Mouse (Mus musculus) Patski (cell line): ENCODE measurements around the gene Enox1. TPM values are rescaled to one million over a fixed set of nuclear protein-coding genes. Genes with fewer than 3 reads are reported as not detected.
A peak's percentile ranks its signal among the peaks of the same experiment; 100 is the strongest.
"Not testable (repeated sequence)": the region's sequence is repeated elsewhere in the genome, so short reads cannot be mapped to it uniquely, and the experiment has no call there.

Experiments
- ATAC-seq: fragments of 100-300 bp; one replicate; pipeline ENCODE4 v1.8.0; 2021
- CTCF ChIA-PET: fragments of 350-600 bp; sonication (Branson Sonifier 250); formaldehyde crosslinking; loops from one replicate; lab custom pipeline; 2022; ENCODE audit warnings: inconsistent platforms; lab: Charles Lee
- POLR2A ChIA-PET: fragments of 350-600 bp; sonication (Branson Sonifier 250); formaldehyde crosslinking; loops from one replicate; lab custom pipeline; 2022; ENCODE audit warnings: antibody characterized with exemption, inconsistent platforms; lab: Charles Lee
- DNase-seq: peaks from one replicate; pipeline ENCODE4 v3.0.0-alpha.2; 2011; ENCODE audit warnings: low read depth, low spot score
- H3K27me3 ChIP-seq: fragments of 371-371 bp; one replicate; pipeline ENCODE4 v1.5.1; 2021
- CTCF ChIP-seq: fragments of 100-300 bp; IDR thresholded peaks from one replicate; pipeline ENCODE4 v1.5.1; 2021
- in situ Hi-C: fragments of 300-500 bp; cut with MboI; formaldehyde crosslinking; loops from 3 replicates; pipeline ENCODE4 v1.11.1; 2018; ENCODE audit warnings: low pct_unique_long_range_greater_than_20kb, mixed read lengths
- polyA plus RNA-seq: library from polyadenylated mRNA; unstranded; gene quantifications from one replicate; pipeline ENCODE4 v1.2.3, GENCODE M21; 2021

The Enox1 gene
- polyA plus RNA-seq, result 2.4 TPM

DNA sequence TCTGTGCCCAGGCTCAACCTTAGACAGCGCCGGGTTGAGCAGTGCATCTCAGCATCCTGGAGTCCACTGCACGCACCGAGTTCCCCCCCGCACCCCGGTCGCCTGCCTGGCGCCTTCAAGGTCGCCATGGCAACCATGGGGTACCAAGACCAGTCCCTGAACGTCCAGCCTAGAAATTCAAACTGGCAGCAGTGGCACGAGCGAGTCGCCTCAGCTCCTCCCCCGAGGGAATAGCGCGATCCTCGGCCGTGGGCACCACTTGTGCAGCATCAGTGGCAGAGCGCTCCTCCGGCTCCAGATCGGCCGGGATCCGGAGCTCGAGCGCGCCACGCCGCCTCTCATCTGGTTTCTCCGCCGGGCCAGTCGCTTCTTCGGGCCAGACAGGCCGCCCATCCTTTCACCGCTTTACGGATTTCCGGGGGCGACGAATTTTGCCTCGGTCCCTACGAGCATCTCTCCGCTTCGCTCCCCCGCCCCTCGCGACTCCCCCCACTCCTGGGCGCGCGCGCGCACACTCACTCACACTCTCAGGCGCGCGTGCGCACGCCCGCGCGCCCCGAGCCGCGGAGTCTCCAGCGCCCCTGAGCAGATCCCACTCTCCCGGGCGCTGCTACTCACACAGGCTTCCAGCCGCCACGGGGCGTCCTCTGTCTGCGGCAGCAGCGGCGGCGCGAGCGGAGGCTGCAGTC is at the start of gene Enox1:
Gene Enox1 (plus strand): TSS at position 542 of the 689 bp plus-strand sequence.
- in situ Hi-C loops, result loop anchor here (10.0 kb wide), 1 partner anchor 228 kb away; no protein-coding TSS in a partner anchor
- peak; percentile 29 for ATAC-seq
- H3K27me3 ChIP-seq, result no peaks in the 10 kb centered on the region
- no peak for TF ChIP-seq CTCF
- DNase-seq, result no peak
- ChIA-PET POLR2A (no interaction called here), CTCF (no interaction called here)

DNA sequence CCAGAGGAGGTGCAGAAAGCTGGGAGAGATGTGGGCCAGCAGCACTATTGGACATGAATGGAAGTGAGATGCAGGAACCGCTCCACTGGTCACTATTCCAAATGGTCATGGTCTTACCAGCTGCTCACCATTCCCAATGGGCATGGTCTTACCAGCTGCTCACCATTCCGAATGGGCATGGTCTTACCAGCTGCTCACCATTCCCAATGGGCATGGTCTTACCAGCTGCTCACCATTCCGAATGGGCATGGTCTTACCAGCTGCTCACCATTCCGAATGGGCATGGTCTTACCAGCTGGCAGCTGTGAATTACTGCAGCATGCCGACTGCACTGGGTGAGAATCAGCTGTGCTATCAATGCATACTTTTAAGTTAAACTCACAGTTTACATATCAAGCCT is 45.9 kb upstream of the Enox1 start:
- ATAC-seq, in situ Hi-C loops, POLR2A ChIA-PET, CTCF ChIA-PET, DNase-seq, H3K27me3 ChIP-seq: not testable (repeated sequence)

DNA sequence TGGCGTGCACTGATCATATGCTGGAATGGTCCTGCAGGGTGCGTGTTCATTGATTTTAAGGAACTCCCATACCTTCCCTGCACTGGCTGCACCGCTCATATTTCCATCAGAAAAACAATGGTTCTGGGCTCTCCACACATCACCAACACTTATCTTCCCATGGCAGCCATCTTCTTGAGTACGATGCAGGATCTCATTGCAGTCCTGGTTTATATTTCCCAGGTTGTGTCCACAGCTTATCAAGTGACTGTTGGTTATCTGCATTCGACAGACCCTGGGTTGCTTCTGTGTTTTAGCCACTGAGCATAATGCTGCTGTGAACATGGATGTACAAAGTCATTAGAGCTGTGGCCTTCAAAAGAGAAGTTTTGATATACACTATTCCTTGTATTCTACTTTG is 26.0 kb upstream of the Enox1 start:
- ChIA-PET POLR2A (interaction anchor here (0.6 to 1.4 kb wide), 2 partner anchors 10 to 972 kb away, joined by 3 read pairs; no protein-coding TSS in a partner anchor), CTCF (interaction anchor here (1.4 kb wide), 1 partner anchor 12 kb away, joined by 4 read pairs; no protein-coding TSS in a partner anchor)
- in situ Hi-C loops, result no loop called here
- no peaks in the 10 kb centered on the region for H3K27me3 ChIP-seq
- no peak for TF ChIP-seq CTCF
- ATAC-seq (no peak), DNase-seq (no peak)

DNA sequence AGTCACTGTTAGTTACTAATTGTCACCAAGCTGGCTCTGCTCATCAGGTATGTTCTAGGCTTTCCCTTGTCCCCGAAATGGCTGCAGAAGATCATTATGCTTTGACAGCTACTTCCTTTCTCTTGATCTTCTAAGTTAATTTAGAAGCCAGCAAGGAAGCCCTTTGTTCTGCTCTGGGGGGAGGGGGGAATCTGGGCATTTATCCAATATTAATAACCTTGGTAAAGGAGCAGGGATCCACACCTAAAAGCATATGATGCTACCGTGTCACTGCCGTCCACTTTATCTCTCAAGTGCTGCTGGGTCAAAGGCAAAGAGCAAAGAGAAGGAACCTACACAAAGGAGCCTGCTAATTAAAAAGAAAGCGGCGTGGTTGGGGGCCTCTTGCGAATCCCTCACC is 19.6 kb upstream of the Enox1 start:
- in situ Hi-C loops, result loop anchor here (5.0 kb wide), 1 partner anchor 85 kb away; no protein-coding TSS in a partner anchor
- DNase-seq, result no peak
- no peaks in the 10 kb centered on the region for H3K27me3 ChIP-seq
- POLR2A ChIA-PET, result no interaction called here
- CTCF ChIA-PET, result interaction anchor here (1.2 kb wide), 1 partner anchor 782 kb away, joined by 3 read pairs; no protein-coding TSS in a partner anchor
- TF ChIP-seq CTCF, result no peak
- no peak for ATAC-seq

DNA sequence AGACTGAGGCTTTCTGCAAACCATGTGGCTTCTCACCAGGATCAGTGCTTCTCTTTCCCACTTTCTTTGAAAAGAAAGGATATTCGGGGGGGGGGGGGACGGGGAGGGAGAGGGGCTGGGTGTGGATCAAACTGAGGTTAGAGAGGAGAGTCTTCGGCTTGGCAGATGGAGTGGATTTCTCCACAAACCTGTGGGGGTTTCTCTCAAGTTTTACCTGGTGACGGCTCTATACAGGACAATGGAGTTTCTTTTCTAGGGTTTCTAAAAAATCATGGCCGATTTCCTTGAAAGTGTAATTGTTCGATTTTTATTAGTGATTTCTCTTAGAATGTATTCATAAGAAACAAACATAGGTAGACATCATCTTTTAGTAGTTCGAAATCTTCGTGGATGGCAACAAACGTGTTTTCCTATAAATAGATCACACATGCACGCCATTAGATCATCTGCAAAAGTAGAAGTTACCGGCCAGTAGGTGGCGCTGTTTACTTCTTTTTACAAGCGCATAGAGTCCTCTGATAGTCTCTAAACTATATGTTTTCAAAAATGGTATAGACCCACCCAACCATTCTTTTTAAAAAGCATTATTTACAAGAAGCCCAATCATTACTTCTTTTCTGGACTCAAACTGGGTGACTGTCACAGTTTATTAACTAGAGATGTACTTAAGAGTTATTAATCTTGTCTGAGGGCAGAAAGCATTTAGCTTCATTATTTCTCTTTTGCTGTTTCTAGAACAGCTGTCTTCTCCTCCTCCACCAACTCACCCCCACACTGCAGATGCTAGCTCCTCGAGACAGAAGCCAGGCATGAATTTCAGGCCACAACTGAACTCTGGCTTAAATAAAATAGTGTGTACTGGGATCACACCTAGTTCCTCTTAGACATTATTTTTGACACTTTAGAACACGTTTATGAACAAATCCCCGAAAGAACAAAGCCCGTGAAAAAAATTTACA is 15.0 kb upstream of the Enox1 start:
- in situ Hi-C loops, result loop anchor here (5.0 kb wide), 5 partner anchors 216 to 1146 kb away; no protein-coding TSS in a partner anchor
- DNase-seq (no peak), ATAC-seq (no peak)
- POLR2A ChIA-PET, result interaction anchor here (0.6 to 1.1 kb wide), 2 partner anchors 10 to 1286 kb away, joined by 3 to 4 read pairs; no protein-coding TSS in a partner anchor
- peak; percentile 54 for TF ChIP-seq CTCF
- H3K27me3 ChIP-seq, result no peaks in the 10 kb centered on the region
- CTCF ChIA-PET, result interaction anchor here (0.7 to 4.0 kb wide), 15 partner anchors 10 to 792 kb away, joined by 3 to 18 read pairs (median 3); no protein-coding TSS in a partner anchor

DNA sequence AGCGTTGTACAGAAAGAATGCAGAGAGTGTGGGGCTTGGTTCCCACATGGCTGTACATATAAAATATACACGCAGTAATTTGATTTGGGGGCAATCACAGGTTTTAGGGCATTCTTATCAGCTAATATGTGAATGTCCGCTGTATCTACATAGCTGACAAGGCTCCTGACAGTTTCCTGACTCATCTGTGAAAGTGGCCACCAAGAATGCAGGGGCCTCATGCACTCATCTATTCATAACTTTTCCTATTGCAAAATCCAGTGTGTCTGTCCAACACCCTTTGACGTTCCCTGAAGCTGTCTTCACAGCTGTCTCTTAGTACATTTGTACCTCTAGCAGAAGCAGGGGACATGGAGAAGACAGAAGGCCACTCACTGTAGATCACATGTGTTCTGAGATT is 11.5 kb upstream of the Enox1 start:
- ATAC-seq, result no peak
- no peaks in the 10 kb centered on the region for H3K27me3 ChIP-seq
- ChIA-PET CTCF (no interaction called here), POLR2A (no interaction called here)
- no peak for TF ChIP-seq CTCF
- no peak for DNase-seq
- in situ Hi-C loops, result no loop called here

DNA sequence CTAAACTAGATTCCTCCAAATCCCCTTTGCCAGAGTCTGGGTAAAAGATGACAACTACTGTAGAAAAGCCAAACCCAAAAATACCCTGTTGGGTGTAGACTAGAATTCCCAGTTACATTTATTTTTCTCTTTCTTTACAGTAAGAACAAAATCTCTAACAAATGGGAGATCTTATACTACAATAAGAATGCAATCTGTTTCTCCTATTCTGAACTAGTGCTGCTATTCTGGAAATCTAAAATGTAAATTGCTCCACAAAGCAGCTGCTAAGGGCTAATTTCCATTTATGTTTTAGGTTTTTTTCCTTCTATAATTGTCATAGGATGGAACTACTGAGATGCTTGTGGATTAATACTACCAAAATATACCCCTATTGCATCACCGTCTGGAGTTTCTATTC is 8.9 kb upstream of the Enox1 start:
- POLR2A ChIA-PET, result interaction anchor here (0.6 kb wide), 1 partner anchor 445 kb away, joined by 3 read pairs; no protein-coding TSS in a partner anchor
- ATAC-seq (no peak), DNase-seq (no peak)
- CTCF ChIA-PET, result no interaction called here
- in situ Hi-C loops, result no loop called here
- H3K27me3 ChIP-seq, result no peaks in the 10 kb centered on the region
- no peak for TF ChIP-seq CTCF

DNA sequence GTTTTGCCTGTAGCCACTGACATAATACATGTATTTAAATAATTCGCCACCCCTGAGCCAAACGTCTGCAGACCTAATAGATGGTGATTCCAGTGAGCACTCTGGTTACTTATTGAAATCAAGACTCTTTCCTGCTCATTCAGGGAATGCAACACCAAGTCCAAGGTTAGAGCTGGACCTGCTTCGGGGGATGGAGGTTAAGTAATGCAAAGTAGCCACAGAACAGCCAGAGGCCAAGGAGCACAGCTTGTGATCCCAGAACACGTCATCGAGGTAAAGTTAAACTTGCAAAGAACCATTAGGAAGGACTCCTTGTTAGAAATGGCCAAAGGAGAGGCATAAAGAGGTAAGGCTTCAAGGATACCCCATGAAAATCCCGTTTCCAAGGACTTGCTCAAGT is 6.0 kb upstream of the Enox1 start:
- no peak for TF ChIP-seq CTCF
- DNase-seq, result no peak
- ATAC-seq, result no peak
- ChIA-PET POLR2A (no interaction called here), CTCF (no interaction called here)
- H3K27me3 ChIP-seq, result no peaks in the 10 kb centered on the region
- in situ Hi-C loops, result loop anchor here (10.0 kb wide), 1 partner anchor 234 kb away; no protein-coding TSS in a partner anchor

DNA sequence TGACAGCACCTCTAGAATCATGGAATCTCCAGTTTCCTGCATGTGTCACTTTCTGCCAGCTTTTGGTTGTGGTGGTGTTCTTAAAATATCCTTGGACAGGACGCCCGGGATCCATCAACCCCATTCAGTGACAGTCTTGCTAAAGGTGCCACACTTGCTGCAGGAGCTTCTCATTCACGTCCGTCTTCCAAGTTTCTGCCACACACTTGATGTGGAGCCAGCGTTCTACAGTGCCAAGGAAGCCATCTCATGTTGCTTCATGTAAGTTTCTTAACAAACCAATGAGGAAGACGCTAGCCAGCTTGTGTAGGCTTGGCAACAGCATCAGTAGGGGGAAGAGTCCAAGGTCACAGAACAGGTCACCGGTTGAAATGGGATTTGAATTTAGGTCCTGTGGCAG is 5.1 kb upstream of the Enox1 start:
- in situ Hi-C loops, result loop anchor here (10.0 kb wide), 1 partner anchor 233 kb away; no protein-coding TSS in a partner anchor
- no peaks in the 10 kb centered on the region for H3K27me3 ChIP-seq
- no peak for ATAC-seq
- CTCF ChIA-PET, result no interaction called here
- POLR2A ChIA-PET, result no interaction called here
- no peak for DNase-seq
- no peak for TF ChIP-seq CTCF

DNA sequence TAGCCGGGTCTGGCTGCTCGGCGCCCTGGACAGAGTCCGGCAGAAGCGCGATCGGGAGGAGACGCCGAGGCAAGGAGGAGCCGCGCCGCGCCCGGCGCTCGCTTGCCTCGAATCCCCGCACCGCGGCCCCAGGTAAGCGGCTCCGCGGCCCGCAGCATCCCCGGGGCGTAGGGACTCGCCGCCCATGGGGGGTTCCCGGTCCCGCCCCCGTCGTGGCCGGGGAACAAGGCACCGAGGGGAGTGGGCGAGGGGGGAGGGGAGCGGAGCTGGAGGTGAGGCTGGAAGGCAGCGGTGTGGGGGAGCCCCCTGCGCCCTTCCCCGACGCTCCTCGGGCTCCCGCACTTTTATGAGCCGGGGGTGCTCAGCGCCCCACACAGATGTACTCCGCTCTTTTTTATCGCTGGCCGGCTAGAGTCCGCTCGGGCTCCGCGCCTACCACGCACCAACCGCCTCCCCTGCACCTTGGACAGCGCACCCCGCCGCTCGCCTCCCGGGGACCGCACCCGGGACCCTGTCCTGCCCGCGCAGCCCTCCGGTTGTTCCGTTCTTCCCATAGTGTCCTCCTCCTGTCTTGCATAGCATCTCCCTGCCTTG is 445 bp downstream of the Enox1 start:
- ATAC-seq, result peak; percentile 70
- POLR2A ChIA-PET, result no interaction called here
- CTCF ChIA-PET, result no interaction called here
- no peak for TF ChIP-seq CTCF
- no peak for DNase-seq
- no peaks in the 10 kb centered on the region for H3K27me3 ChIP-seq
- in situ Hi-C loops, result loop anchor here (10.0 kb wide), 1 partner anchor 228 kb away; no protein-coding TSS in a partner anchor
